Mouse (Mus musculus): ENCODE measurements at regions not wholly inside any gene's neighbourhood (a gene's known extent, or its start where the extent isn't known, plus 50 kb on each side); places are given as distances from the start of the nearest gene placed in this dataset.

DNA sequence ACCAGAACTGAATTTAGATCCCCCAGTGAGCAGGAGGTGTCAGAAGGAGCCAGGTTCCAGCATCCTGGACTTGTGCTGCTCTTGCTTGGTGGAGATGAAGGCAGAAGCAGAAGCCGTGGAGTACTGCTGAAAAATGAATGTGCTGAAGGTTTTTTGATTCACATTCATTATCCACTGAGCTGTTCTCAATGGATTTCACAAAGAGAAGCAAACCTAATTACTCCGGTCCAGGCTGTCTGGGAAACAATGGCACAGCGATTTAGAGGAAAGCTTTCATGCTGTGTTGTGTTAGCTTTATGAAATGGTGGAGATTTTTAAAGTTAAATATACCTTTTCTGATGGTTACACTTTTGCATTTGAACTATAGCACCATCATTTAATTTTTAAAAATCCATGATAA lies 535.3 kb upstream of the Adgrl3 start:
- no peak for DNase-seq

DNA sequence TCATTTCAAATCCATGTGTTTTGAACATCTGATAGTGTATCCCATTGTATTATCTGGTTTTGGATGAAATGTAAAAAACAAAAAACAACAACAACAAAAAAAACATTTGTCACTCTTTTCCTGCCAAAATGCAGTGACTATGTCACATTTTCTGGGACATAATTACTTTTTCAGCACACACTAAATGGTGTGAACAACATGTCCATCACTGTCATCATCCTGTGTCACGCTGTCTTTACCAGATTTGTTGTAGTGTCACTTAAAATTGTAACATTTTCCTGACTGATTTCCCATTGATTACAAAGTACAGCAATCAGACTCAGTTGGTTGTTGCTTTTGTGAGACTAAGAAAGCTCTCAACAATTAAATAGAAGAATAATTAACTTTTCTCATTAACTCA lies 531.6 kb upstream of the Adgrl3 start:
- DNase-seq: no peak

DNA sequence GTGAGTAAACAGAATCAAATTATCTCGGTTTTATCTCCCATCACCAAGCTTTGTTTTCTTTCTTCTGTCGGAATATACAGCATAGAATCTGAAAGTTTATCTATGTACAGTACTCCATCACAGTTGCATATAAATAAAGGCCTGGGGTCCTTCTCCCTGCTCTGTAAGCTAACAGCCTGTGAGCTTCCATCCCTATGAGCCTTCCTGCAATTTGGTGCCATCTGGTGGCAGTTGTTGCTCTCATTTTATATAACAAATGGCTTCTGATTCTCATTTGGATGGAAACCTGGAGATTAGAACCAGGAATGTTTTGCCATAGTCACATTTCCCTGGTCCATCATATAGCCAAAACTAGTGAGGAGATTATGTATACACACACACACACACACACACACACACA lies 511.3 kb upstream of the Adgrl3 start:
- DNase-seq: peak; percentile 20

DNA sequence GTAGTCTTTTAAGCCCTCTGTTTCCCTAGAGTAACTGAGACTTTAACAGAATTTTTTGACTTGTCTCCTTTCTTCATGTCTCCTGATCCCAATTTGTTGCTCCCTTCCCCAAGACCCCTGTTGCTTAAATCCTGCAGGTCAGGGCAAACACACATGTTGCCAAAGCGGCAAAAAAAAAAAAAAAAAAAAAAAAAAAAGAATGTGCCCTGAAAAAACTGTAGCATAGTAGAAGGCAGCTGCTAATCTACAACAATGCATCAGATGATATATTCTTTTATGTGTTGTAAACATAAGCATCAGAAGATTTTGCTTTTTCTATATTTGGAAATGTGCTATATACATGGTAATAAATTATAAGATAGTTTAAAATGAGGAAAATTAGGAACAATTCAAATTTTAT lies 479.9 kb upstream of the Adgrl3 start:
- DNase-seq: no peak

DNA sequence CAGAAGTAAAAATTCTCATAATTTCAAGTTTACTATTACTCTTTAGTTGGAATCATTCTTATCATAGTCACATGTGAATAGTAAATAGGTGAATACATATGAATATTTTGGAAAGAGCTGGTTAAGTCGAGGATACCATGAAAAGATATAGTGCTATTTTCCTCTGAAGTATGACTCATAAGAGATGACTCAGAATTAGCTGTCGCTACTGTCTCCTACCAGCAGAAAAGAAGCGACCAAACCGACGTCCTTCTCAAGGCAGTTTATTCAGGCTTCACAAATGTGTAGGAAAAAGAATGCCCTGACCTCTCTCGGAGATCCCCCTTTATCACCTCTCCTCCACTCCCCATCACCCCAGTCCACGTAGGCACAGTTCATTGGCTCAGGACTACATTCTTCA lies 468.3 kb upstream of the Adgrl3 start:
- no peak for DNase-seq

DNA sequence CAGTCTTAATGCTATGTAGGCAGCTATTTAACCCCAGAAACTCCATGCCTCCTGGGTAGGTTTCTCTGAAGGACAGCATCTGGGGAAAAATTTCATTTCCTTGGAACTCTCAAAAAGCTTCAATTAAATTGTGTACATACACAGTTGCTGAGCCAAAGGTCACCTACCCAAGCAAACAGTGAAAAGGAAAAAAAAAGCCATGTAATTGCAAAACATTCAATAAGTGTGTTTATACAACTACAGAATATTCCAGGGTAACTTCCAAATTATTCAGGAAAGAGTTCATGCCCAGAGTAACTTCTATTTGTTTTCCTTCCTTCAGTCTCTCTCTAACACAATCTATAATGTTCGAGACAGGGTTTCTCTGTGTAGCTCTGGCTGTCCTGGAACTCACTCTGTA lies 441.2 kb upstream of the Adgrl3 start:
- no peak for DNase-seq

DNA sequence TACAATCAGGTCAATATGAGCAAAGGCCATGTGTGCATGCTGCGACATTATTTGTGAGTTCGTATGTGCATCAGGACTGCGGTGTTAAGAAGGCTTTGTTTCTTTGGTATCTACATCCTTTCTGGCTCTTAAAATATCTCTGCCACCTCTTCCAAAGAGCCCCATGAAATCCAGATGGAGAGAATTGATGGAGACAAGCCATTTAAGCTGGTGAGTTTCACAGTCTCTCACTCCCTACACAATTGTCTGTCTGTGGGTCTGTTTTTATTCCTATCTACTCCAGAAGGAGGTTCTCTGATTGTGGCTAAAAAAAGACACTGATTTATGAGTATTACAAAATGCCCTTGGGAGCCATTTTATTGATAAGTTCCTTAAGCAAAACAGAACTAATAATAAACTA lies 408.4 kb upstream of the Adgrl3 start:
- no peak for DNase-seq

DNA sequence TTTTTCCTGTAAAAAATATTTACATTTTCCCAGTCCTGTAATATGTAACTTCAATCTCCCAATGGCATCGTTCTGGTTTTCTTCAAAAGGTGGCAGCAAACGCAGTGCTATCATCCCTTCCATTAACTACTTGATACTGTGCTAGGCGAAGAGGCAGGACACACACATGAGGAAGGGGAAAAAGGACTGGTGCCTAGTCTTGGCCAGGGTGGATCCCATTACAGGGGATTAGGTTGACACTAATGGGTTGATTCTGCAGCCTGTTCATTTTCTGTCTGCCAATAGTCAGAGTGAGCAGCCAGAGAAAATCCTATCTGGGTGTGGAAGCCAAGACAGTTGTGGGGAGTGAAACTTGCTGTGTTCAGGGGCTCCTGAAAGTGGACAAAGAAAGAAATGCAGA lies 392.7 kb upstream of the Adgrl3 start:
- no peak for DNase-seq

DNA sequence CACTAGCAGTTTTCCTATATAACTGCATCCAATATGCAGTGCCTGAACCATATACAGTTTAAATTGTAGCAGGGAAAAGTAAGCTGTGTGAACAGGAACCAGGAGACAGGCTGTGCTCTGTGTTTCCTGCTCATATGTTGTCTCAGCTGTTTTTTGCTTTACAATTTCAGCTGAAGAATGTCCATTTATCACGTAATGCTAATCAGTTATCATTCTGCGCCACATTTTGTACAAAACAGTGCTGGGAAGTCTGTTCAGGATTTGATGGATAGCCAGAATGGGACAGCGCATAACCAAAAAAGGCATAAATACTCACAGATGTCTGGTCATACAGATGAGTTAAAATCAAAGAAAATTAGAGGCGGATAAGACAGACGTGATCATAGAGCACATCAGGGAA lies 360.9 kb upstream of the Adgrl3 start:
- DNase-seq: no peak

DNA sequence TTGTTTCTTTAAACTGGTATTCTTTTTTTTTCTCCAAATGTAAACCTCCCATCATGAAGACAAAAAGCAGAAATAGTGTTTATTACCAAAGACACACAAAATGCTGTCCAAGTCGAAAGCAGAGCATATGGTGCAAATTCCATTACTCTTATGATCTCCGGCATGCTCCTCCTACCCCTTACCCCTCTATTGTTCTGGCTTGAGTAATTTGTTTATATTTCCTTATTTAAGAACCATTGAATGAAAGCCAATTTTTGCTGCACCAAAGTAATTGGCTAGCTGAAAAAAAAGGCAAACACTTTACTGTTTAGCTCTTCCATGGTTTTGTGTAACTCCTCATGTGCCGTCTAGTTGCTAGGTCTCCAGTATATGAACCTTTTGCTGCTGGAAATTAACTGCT lies 360.4 kb upstream of the Adgrl3 start:
- no peak for DNase-seq

DNA sequence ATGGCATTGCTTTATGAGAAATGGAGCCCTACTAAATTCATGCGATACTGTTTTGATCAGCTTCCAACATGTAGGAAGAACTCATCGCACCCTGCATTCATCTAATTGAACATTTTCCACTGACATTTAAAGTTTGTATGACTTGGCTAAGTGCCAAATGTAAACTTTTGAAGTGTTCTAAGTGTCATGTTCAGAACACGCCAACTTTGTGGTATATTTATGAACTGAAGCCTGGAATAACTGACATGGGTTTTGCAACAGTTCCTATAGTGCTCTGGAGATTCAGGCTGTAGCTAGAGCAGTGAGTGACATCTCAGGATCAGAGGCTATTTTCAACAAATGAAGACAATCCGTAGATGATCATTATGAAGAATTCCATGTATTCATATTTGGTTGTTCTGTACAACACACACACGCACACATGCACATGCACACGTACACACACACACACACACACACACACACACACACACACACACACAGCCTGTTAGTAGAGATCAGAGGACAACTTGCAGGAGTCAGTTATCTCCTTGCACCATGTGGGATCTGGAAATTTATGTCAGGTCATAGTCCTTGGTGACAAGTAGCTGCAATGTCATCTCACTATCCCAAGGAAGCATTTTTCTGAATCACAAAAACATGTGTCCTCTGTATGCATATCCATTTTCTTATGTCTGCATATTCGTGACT lies 349.5 kb upstream of the Adgrl3 start:
- DNase-seq: no peak

DNA sequence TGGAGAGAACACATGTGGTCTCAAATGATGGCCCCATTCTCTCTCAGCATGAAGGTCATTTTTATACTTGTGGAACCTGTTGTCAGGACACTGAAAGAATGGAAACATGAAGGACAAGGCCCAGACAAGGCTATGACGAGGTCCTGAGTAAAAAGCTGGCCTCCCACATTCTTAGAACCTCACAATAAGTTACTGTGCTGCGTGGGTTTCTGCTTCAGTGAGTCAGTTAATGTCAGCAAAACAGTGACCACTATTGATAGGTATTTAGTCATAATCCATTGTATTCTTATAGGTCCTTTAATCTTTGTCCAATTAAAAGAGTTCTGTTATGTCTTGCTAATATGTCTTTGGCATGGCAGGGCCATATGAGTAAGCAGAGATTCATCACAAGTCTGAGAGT lies 336.5 kb upstream of the Adgrl3 start:
- DNase-seq: no peak

DNA sequence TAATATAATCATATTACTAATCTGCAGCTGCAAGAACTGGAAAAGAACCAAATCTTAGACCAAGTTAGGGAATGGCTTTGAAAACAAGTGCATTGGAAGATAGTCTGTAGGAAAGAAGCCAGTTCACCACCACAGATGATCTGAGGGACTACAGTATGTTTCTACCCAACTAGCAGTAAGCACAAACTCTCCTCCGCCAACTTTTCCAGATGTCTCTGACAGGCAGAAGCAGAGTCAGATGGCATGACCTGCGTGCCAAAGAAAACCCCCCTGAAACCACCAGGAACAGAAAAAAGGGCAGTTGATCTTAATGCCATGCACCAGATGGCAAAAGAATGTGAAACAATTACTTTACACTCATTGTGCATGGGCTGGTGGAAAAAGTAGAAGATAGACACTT lies 319.1 kb upstream of the Adgrl3 start:
- DNase-seq: no peak

DNA sequence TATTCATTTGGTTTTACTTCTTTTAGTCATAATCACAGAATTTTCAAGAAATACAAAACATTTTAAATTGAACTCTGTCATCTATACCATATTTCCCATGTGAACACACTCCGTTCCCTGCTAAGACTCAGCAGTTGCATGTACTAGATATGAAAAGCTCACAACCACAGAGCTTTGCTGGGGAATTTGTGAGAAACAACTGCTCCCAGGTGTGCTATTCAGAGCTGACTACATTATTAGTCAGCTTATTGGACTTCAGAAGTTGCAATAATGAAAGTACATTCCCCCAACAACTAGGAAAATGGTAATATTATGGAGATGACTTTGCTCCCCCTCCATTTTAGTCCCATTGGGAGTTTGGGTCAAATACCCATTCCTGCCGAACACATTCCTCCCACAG lies 315.2 kb upstream of the Adgrl3 start:
- no peak for DNase-seq

DNA sequence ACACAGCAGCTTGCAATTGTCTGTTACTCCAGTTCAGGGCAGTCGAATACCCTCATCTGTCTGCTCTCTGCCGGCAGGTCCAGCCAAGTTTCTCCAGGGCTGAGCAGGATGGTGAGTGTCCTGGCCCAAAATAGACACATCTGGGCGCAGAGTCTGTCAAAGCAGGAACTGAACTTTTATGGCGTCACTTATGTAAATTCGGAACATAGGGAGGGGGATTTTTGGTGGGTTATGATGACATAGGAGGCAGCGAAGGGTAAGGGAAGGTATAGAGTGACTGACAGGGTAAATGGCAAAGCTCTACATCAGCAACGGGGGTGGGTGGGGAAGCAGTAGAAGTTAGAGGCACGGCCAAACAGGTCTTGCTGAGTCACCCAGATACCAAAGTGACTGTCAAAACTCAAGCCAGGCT lies 313.3 kb upstream of the Adgrl3 start:
- DNase-seq: no peak

All from kidney, adult 9 months (tissue).